Mouse (Mus musculus): ENCODE measurements at regions not wholly inside any gene's neighbourhood (a gene's known extent, or its start where the extent isn't known, plus 50 kb on each side); places are given as distances from the start of the nearest gene placed in this dataset.

- 81% methylated on average over 2 of the region's 2 CpGs for WGBS
- Histone ChIP-seq H3K9ac (no peak overlapping the region), H3K4me2 (replicated peaks) (no peak overlapping the region), H3K4me1 (no peaks in the 10 kb centered on the region), H3K27ac (no peak overlapping the region), H3K27me3 (no peaks in the 10 kb centered on the region), H3K36me3 (no peaks in the 10 kb centered on the region), H3K9me3 (replicated peaks) (no peaks in the 10 kb centered on the region), H3K4me3 (no peak overlapping the region)
- ATAC-seq (ENCODE audit: low FRiP score) = no peak
Measured at GRCm38 (mm10) chr2:95891566-95891965, 426.4 kb upstream of the Lrrc4c start.

- 60% methylated on average over 4 of the region's 4 CpGs for WGBS
- H3K4me2 ChIP-seq (replicated peaks) = no peak overlapping the region
- H3K27me3 ChIP-seq = no peaks in the 10 kb centered on the region
- H3K27ac ChIP-seq = no peak overlapping the region
- no peak overlapping the region for H3K4me3 ChIP-seq
- H3K9me3 ChIP-seq (replicated peaks) = no peaks in the 10 kb centered on the region
- no peaks in the 10 kb centered on the region for H3K4me1 ChIP-seq
- H3K9ac ChIP-seq = no peak overlapping the region
- H3K36me3 ChIP-seq = no peaks in the 10 kb centered on the region
- no peak for ATAC-seq (ENCODE audit: low FRiP score)
Measured at GRCm38 (mm10) chr2:95905026-95905425, 412.9 kb upstream of the Lrrc4c start.

GRCm38 (mm10) chr2:95909758-95910157 lies 408.2 kb upstream of the Lrrc4c start:
- Histone ChIP-seq H3K4me1 (no peaks in the 10 kb centered on the region), H3K27me3 (no peaks in the 10 kb centered on the region), H3K4me3 (no peak overlapping the region), H3K36me3 (no peaks in the 10 kb centered on the region), H3K9ac (no peak overlapping the region), H3K27ac (no peak overlapping the region), H3K9me3 (replicated peaks) (no peaks in the 10 kb centered on the region), H3K4me2 (replicated peaks) (no peak overlapping the region)
- ATAC-seq (ENCODE audit: low FRiP score) = no peak

DNA sequence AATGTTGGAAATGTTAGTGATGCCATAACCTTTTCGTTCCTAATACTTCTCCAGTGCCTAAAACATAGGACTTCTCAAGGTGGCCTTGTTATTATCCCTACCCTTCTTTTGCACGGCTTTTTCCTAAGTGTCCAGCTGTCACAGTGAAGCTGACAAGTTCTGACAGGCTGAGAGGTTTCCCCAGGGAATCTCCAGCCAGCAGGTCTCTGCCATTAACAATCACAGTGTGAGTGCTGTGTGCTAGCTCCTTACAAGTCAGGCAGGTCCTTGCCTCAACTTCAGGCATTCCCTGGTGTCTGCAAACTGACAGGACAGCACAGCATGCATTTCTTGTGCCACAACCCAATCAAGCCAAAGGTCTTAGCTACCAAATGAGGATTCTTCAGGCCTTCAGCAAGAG lies 407.8 kb upstream of the Lrrc4c start:
- 46% methylated on average over 2 of the region's 2 CpGs for WGBS
- ATAC-seq (ENCODE audit: low FRiP score) = 0 out of 2 replicates have a peak, but pooled peaks have one; percentile 26

More for the DNA sequence above, 407.8 kb upstream of the Lrrc4c start:
- Histone ChIP-seq H3K4me1 (no peaks in the 10 kb centered on the region), H3K9me3 (replicated peaks) (no peaks in the 10 kb centered on the region), H3K4me2 (replicated peaks) (no peak overlapping the region), H3K4me3 (no peak overlapping the region), H3K36me3 (no peaks in the 10 kb centered on the region), H3K27me3 (no peaks in the 10 kb centered on the region), H3K27ac (no peak overlapping the region), H3K9ac (no peak overlapping the region)

Measured in hindbrain, embryonic 12.5 days (tissue).